Mouse (Mus musculus) embryonic facial prominence, embryonic 12.5 days (tissue): ENCODE results near the gene Pate2. TPM values are rescaled to one million over a fixed set of nuclear protein-coding genes. Genes with fewer than 3 reads are reported as not detected.
"Not testable (repeated sequence)": the region's sequence is repeated elsewhere in the genome, so short reads cannot be mapped to it uniquely, and the experiment has no call there.

ENCODE experiments used
- ATAC-seq: fragments of 200-750 bp; cut with Nextera tagmentation; 2 replicates; pipeline ENCODE4 v1.8.0; 2017; ENCODE audit not compliant: insufficient number of reproducible peaks, insufficient read depth, low FRiP score, low TSS enrichment
- H3K27ac ChIP-seq: fragments of 300-500 bp; sonication (generic); 2 replicates; pipeline ENCODE4 v1.5.1; 2016; ENCODE audit warnings: mild to moderate bottlenecking
- H3K27me3 ChIP-seq: fragments of 300-500 bp; sonication (generic); 2 replicates; pipeline ENCODE4 v1.6.1; 2016; ENCODE audit warnings: mild to moderate bottlenecking, moderate library complexity
- H3K36me3 ChIP-seq: fragments of 300-500 bp; sonication (generic); 2 replicates; pipeline ENCODE4 v1.6.1; 2016; ENCODE audit warnings: mild to moderate bottlenecking
- H3K4me1 ChIP-seq: fragments of 300-500 bp; sonication (generic); 2 replicates; pipeline ENCODE4 v1.6.1; 2016
- H3K4me2 ChIP-seq: fragments of 300-500 bp; sonication (generic); replicated peaks from 2 replicates; pipeline ENCODE4 v1.6.1; 2016; ENCODE audit warnings: mild to moderate bottlenecking, moderate library complexity
- H3K4me3 ChIP-seq: fragments of 300-500 bp; sonication (generic); 2 replicates; pipeline ENCODE4 v1.5.1; 2016; ENCODE audit warnings: mild to moderate bottlenecking
- H3K9ac ChIP-seq: fragments of 300-500 bp; sonication (generic); 2 replicates; pipeline ENCODE4 v1.6.1; 2016; ENCODE audit warnings: mild to moderate bottlenecking, moderate library complexity
- H3K9me3 ChIP-seq: fragments of 300-500 bp; sonication (generic); 2 replicates; pipeline ENCODE4 v1.6.1; 2016; ENCODE audit warnings: mild to moderate bottlenecking, moderate library complexity
- WGBS: fragments of 180-500 bp; shearing (Covaris S2); methylation state at CpG from one replicate; pipeline ENCODE4 v1.1.7; 2016; 5-methylcytosine and 5-hydroxymethylcytosine counted together
- polyA plus RNA-seq: library from polyadenylated mRNA; unstranded; fragments of >200 nt; fragmentation: Nextera tagmentation; extraction: Ambion mirVana; gene quantifications from 2 replicates; pipeline ENCODE4 v1.2.1, GENCODE M21; 2016

The Pate2 gene
- polyA plus RNA-seq, 1 experiment from 2014 or later: 1.3 TPM

DNA sequence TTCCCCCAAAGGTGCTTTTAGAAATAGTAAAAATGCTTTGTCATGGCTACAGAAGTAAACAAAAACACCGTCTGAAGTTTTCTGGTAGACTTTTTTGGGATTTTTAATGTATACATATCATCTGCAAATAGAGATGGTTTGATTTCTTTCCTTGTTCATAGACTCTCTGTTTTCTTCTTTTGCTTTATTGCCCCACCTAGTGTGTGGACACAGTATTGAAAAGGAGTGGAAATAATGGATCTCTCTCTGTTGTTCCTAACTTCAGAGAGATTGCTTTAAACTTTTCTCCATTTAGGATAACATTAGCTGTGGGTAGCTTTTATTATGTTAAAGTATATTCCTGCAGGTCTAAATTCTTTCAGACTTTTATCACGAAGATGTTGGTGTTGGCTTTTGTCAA lies 43.9 kb downstream of the Pate2 start:
- Histone ChIP-seq H3K4me1 (no peaks in the 10 kb centered on the region), H3K36me3 (no peaks in the 10 kb centered on the region), H3K27ac (no peak overlapping the region), H3K4me3 (no peak overlapping the region), H3K9ac (no peak overlapping the region), H3K27me3 (no peaks in the 10 kb centered on the region), H3K9me3 (no peaks in the 10 kb centered on the region), H3K4me2 (no peak overlapping the region)
- WGBS: 32% methylated on average over 2 of the region's 2 CpGs
- no peak for ATAC-seq

DNA sequence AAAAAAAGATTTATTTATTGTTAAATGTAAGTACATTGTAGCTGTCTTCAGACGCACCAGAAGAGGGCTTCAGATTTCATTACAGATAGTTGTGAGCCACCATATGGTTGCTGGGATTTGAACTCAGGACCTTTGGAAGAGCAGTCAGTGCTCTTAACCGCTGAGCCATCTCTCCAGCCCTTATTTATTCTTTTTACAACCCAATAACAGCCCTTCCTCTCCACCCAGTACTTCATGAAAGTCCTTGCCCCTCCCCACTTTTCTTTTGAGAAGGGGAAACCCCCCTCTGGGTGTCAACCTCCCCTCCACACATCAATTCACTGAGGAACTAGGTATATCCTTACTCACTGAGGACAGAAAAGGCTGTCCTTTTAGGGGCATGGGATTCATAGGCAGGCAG lies 46.7 kb downstream of the Pate2 start:
- not testable (repeated sequence) for H3K4me3 ChIP-seq, H3K9ac ChIP-seq, H3K27me3 ChIP-seq, H3K36me3 ChIP-seq, H3K4me1 ChIP-seq, H3K9me3 ChIP-seq, H3K4me2 ChIP-seq, ATAC-seq, H3K27ac ChIP-seq
- WGBS: 68% methylated on average over 2 of the region's 2 CpGs

- H3K4me1 ChIP-seq: no peaks in the 10 kb centered on the region
Measured at GRCm38 (mm10) chr9:35632981-35633380, 62.9 kb downstream of the Pate2 start.

DNA sequence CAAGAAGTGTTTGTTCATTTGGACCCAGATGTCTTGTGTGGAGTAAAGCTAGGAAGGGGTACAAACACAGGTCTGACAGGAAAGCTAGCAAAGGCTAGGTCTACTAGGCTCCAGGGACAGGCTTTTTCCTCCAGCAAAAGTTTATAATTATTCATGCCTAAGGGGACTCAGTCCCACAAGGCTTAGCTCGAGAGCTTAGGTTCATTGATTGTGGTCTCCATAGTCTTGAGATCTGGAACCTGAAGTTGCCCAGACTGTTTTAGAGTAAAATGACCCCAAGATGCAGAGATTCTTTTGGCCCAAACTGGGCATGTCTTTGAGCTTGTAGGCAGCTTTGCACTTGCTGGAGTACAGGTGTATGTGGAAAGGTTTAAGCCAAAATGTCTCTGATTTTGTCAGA lies 78.0 kb downstream of the Pate2 start, which contains the start of gene Pate3:
Gene Pate3 (minus strand): TSS at position 101 of the 400 bp plus-strand sequence.
- H3K4me2 ChIP-seq: no peak within 1 kb of the TSS
- WGBS: 63% methylated on average over 1 of the region's 1 CpGs
- no peak within 1 kb of the TSS for H3K9ac ChIP-seq
- no peaks in the 10 kb centered on the region for H3K4me1 ChIP-seq
- H3K27me3 ChIP-seq: no peaks in the 10 kb centered on the region
- no peak for ATAC-seq
- H3K27ac ChIP-seq: no peak within 1 kb of the TSS
- no peaks in the 10 kb centered on the region for H3K36me3 ChIP-seq
- no peak within 1 kb of the TSS for H3K4me3 ChIP-seq
- H3K9me3 ChIP-seq: no peaks in the 10 kb centered on the region

More at GRCm38 (mm10) chr9:35632981-35633380, 62.9 kb downstream of the Pate2 start:
- Histone ChIP-seq H3K36me3 (no peaks in the 10 kb centered on the region), H3K9me3 (no peaks in the 10 kb centered on the region), H3K4me2 (no peak overlapping the region), H3K9ac (no peak overlapping the region), H3K27me3 (no peaks in the 10 kb centered on the region), H3K4me3 (no peak overlapping the region), H3K27ac (no peak overlapping the region)
- WGBS: 83% methylated on average over 1 of the region's 1 CpGs
- ATAC-seq: no peak

DNA sequence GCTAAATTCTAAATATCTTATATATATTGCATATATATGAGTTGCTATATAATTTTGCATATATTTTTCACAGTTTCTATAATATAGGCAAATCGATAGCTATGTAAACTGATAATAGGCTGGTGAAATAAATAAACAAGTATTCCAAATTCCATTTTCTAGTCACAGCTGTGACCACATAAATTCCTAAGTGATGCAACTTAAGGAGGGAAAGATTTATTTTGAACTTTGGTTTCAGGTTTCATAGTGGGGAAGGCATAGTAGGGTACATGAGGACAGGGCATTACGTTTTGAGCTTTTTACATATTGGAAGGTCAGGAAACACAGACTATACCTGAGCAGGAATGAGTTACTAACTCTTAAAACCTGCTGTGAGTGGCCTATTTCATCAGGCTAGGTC lies 103.5 kb downstream of the Pate2 start:
- 79% methylated on average over 2 of the region's 2 CpGs for WGBS
- no peak overlapping the region for H3K27ac ChIP-seq
- no peak for ATAC-seq
- no peaks in the 10 kb centered on the region for H3K36me3 ChIP-seq
- H3K4me3 ChIP-seq: no peak overlapping the region
- H3K9me3 ChIP-seq: no peaks in the 10 kb centered on the region
- no peaks in the 10 kb centered on the region for H3K27me3 ChIP-seq
- H3K4me1 ChIP-seq: no peaks in the 10 kb centered on the region
- H3K9ac ChIP-seq: no peak overlapping the region
- H3K4me2 ChIP-seq: no peak overlapping the region

- Histone ChIP-seq H3K9me3 (no peaks in the 10 kb centered on the region), H3K9ac (no peak within 1 kb of the TSS), H3K27me3 (no peaks in the 10 kb centered on the region), H3K4me2 (no peak within 1 kb of the TSS), H3K36me3 (no peaks in the 10 kb centered on the region), H3K27ac (no peak within 1 kb of the TSS), H3K4me3 (no peak within 1 kb of the TSS), H3K4me1 (peaks cover 7% of the 10 kb centered on the region; the same call in 1 of the 2 replicates)
- peak; percentile 15; the same call in 1 of the 2 replicates for ATAC-seq
- 32% methylated on average over 1 of the region's 1 CpGs for WGBS
Measured at GRCm38 (mm10) chr9:35687013-35687412, 116.9 kb downstream of the Pate2 start, which contains the start of gene Pate1. TSS of gene Pate1 (minus strand) at chr9:35687390.

DNA sequence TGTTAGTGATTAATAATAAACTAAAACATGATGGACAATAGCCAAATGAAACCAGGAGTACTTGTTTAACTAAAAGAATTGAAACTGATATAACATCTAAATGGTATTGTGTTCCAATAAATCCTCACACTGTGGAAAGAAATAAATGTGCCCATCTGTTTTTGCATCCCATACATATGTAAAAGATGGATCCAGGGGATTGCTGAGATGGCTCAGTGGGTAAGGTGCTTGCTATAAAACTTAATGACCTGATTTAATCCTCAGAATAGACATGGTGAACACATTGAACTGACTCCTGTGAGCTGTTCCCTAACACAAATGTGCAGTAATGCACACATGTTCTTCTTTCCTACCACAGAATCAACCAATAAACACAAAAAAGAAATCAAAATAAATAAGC lies 121.8 kb downstream of the Pate2 start:
- no peak for ATAC-seq
- Histone ChIP-seq H3K36me3 (no peaks in the 10 kb centered on the region), H3K27me3 (no peaks in the 10 kb centered on the region), H3K27ac (no peak overlapping the region), H3K9me3 (no peaks in the 10 kb centered on the region), H3K4me2 (no peak overlapping the region), H3K9ac (no peak overlapping the region), H3K4me3 (no peak overlapping the region), H3K4me1 (peaks cover 3% of the 10 kb centered on the region; the same call in 1 of the 2 replicates)

DNA sequence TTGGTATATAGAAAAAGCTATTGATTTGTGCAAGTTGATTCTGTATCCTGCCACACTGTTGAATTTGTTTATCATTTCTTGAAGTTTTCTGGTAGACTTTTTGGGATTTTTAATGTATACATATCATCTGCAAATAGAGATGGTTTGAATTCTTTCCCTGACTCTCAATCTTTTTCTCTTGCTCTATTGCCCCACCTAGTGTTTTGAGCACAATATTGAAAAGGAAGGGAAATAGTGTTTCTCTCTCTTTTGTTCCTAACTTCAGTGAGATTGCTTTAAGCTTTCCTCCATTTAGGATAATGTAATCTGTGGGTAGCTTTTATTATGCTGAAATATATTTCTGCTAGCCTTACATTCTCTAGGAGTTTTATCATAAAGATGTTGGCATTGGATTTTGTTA lies 137.2 kb downstream of the Pate2 start:
- H3K4me3 ChIP-seq: no peak overlapping the region
- no peak overlapping the region for H3K4me2 ChIP-seq
- no peak overlapping the region for H3K9ac ChIP-seq
- no peaks in the 10 kb centered on the region for H3K9me3 ChIP-seq
- H3K36me3 ChIP-seq: no peaks in the 10 kb centered on the region
- no peak overlapping the region for H3K27ac ChIP-seq
- no peaks in the 10 kb centered on the region for H3K4me1 ChIP-seq
- no peak for ATAC-seq
- H3K27me3 ChIP-seq: no peaks in the 10 kb centered on the region

Other genes with a start within 250 kb of the Pate2 start
- gene Cdon, start 149.2 kb upstream of the Pate2 start, polyA plus RNA-seq: 18.3 and 20.8 TPM in 2 replicates
- gene Gm1113, start 52.0 kb upstream of the Pate2 start, polyA plus RNA-seq: not detected in 2 replicates
- 6.2 and 6.4 TPM in 2 replicates for gene Ddx25, start 11.8 kb upstream of the Pate2 start, polyA plus RNA-seq
- gene Pus3, start 11.7 kb upstream of the Pate2 start, polyA plus RNA-seq: 20.9 and 21.4 TPM in 2 replicates
- 20.3 and 23.6 TPM in 2 replicates for gene Hyls1, start 114 bp downstream of the Pate2 start, polyA plus RNA-seq
- gene Pate4, start 41.7 kb downstream of the Pate2 start, polyA plus RNA-seq: not detected in 2 replicates
- not detected in 2 replicates for gene Pate3, start 77.9 kb downstream of the Pate2 start, polyA plus RNA-seq
- not detected in 2 replicates for gene Pate1, start 117.1 kb downstream of the Pate2 start, polyA plus RNA-seq
- not detected in 2 replicates for gene Gm17677, start 170.8 kb downstream of the Pate2 start, polyA plus RNA-seq
- gene Gm17727, start 207.8 kb downstream of the Pate2 start, polyA plus RNA-seq: not detected in 2 replicates
- gene Gm27235, start 219.8 kb downstream of the Pate2 start, polyA plus RNA-seq: not detected in 2 replicates
- gene D730048I06Rik, start 219.8 kb downstream of the Pate2 start, polyA plus RNA-seq: not detected in 2 replicates